Mouse (Mus musculus) left cerebral cortex, adult 9 months (tissue): ENCODE measurements at regions not wholly inside any gene's neighbourhood (a gene's known extent, or its start where the extent isn't known, plus 50 kb on each side); places are given as distances from the start of the nearest gene placed in this dataset.

ENCODE experiments used
- DNase-seq, 2 experiments: peaks; one replicate each; pipeline ENCODE4 v3.0.0; 2022; ENCODE audit warnings: low spot score in 2 of 2

DNA sequence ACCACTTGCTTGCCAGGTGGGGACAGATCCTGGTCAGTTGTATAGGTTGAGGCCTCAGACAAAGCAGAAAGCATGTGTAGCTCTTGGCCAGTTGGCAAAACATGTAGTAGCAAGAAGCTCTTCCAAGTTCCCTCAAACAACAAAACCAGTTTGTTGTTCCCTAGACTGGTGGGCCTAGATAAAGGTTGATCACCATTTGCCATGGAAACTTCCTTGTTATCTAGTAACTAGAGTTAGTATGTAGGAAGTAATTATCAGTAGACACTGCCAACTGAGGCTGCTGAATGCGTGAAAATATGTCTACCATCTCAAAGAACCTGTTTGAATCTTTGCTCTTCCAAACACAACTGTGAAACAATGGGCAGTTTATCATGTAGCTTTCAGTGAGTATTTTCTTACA, 1098.7 kb downstream of the Pcdh18 start:
- no peak for DNase-seq

DNA sequence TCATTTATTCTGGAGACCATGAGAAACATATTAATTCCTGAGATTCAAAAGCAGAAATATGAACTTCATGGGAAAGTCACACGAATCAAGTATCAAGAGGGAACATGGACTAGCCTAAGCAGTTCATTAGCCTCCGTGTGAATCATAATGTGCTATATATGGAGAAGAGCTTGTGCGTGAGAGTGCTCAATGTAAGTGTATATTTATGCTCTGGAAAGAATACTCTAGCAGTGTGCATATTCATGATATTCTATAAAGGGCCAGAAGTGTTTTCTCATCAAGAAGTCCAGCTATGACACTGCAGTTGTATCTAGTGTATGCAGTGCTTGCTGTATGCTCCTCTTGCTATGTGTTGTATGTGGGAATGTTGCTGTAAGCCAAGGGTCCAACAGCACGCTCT, 1102.0 kb downstream of the Pcdh18 start:
- DNase-seq = no peak

DNA sequence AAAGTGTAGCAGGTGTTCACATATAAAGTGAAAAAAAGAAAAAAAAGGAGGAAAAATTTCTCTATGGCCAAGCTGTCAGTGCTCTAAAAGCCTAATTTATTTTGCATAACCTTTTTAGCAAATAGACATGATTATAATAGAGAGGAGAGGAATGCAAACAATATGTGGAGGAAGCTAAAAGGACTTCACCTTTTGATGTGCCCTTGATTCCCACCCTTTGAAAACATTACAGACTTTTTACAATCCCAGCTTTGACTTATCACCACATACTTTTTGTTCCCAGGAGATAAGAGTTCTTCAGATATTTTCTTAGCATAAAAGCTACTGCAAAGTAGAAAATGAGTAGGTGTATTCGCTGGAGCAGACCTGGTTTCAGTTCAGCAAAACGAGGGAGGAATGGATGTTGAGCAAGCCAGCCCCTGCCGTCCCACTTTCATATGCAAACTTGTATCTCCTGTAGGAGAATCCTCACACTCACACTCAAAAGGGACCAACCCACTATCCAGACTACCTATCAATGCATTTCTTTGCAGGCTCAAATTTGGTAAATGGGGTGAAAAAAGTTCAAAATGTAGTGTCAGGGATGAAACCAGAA, 1125.1 kb downstream of the Pcdh18 start:
- DNase-seq = peak in 1 of 2 experiments; percentile 4

DNA sequence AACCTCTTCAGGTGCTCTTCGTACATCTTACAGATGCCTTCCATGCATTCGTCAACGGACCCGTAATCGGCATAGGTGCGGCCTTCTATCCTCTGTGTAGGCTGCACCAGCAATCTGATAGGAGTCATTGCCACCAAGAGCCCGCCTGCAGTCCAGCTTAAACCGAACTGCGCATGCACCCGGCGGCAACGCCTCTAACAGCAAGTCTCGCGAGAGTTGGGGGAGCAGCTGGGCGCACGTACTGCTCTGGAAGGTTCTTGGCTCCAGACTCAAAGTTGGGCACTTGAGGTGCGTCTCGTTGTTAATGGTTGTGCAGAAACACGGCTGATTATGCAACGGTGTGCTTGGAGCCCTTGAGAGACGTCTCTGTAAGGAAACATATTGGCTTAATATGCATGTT, 1148.2 kb downstream of the Pcdh18 start:
- DNase-seq = no peak

DNA sequence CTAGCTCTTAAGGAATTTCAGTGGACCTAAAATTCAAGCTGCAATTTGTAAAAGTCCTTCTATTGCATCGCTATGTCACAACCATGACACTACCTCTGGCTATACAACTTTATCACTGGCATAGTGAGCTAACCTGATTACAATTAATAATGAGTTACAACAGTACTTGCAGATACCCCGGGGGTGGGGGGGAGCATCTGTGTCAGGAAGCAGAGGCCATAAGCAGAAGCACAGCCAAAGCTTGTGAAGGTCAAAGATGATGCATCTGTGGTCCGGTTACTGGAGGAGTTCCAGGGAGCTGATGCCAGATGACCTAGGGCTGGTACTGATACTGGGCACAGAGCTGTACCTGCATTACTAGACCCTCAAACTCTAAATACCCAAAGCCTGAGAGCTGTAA, 1152.3 kb downstream of the Pcdh18 start:
- DNase-seq = no peak

DNA sequence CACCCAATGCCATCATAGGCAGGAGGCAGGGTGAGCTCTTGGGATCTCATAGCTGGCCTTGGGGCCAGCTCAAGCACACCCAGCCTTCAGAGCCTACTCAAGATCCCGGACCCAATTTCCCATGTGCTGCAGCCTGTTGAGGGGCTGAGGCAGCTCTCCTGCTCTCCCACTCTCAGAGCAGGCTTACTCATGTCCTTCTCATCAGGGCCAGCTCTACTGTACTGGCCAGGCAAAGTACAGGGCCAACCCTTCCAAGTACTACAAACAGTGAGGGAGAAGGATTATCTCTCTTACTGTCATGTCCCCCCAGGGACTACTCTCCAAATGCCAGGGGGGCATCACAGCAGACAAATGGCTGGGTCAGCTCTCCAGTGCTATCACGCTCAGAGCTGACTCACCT, 1169.8 kb downstream of the Pcdh18 start:
- DNase-seq = no peak

DNA sequence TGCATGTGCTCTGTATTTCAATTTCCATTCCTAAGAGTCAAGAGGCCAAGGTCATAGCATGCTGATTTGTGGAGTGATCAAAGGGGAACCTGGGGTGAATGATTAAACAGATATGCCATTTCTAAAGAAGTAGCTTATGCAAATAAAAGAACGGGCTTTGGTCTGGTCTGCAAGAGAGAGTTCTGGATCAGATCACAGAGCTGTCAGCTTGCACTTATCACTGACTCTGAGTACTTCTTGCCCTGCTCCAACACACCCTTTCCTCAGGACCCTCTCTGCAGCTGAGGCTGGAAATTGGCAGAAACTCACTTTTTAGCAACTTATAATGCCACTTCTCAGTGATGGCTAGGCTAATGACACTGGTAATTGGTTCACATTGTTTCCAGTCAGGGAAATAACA, 1171.0 kb downstream of the Pcdh18 start:
- DNase-seq = no peak

DNA sequence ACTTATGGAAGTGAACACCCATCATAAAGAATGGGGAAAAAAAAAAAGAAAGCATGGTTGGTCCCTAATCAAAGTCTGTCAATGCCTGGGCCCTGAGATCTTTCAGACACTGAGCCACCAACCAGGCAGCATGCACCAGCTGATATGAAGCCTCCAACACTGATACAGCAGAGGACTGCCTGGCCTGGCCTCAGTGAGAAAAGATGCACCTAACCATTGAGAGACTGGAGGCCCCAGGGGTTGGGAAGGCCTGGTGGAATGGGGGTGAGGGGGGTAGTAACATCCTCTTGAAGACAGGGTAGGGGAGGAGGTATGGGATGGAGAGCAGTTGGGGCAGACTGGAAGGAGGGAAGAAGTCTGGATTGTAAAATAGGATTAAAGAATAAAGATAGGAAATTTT, 1172.8 kb downstream of the Pcdh18 start:
- DNase-seq = no peak

DNA sequence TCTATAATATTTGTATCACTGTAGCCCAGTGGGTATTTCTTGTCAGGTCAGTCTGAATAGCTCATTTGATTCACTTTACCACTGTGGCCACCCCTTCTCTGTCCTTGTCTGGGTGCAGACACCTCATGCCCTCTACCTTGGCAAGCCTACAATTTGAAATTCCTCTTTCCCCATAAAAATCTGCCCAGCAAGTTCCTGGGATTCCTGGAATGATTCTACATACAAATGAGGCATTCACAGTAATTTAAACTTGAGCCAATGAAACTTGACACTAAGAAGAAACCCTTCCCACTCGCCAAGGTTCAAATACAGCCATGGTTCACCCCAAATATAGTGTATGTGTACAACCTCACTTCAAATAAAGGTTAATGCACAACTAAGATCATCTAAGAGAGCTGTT, 1174.6 kb downstream of the Pcdh18 start:
- no peak for DNase-seq

DNA sequence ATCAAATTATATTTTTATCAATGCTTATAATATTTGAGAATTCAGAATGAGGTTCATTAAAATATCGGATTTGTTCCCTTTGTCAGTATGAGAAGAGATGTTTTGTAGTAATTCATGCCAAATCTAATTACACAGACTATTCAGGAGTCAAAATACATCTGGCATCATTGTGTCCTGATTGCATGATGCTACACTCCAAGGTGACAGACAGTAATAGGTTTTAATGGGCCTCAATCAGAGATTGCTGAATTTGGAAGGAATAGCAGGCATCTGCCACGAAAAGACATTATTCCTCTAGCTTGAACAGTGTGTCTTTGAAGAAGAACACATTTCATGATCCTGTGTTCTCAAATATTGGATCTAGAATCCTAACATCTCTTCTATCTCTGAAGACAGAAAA, 1177.2 kb downstream of the Pcdh18 start:
- no peak for DNase-seq

DNA sequence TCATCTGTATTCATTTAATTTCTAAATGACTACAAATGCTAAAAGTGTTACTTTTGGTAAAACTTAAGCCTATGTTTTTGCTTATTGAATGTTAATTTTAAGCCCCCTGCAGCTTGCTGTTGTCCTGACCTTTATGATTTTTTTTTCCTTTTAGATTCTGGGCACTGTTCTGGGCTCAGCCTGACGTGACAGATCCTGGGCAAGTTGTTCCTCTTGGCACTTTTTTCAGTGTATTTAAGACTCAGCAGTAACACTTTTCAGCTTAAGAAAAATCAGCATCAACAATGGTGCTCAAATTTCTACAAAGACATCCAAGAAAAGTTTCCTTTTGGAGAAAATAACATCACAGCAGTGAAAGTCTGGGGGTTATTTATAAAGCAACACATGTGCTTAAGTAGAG, 1177.9 kb downstream of the Pcdh18 start:
- DNase-seq = peak in 1 of 2 experiments; percentile 4

- no peak for DNase-seq
Measured at GRCm38 (mm10) chr3:48546669-48547068, 1210.5 kb downstream of the Pcdh18 start.

GRCm38 (mm10) chr3:48515009-48515408, 1242.1 kb downstream of the Pcdh18 start:
- DNase-seq = no peak

DNA sequence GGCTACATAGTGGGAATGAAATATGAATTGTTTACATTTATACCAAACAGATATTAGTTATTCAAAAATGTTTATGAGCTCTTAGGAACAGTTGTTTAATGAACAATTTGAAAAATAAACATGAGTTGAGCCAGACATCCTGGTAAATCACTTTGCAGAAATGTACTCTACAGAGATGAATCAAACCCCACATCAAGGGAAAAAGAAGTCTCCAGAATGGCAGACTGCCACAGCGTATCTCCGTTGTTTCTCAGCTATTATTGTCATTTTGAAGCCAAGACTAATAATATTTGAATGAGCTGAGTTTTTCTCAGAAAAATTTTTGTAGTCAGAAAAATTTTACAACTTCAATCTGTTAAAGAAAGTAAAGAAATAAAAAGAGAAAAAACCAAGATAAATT, 1253.1 kb downstream of the Pcdh18 start:
- DNase-seq = no peak

- no peak for DNase-seq
Measured at GRCm38 (mm10) chr3:48464679-48465078, 1292.4 kb downstream of the Pcdh18 start.

- no peak for DNase-seq
Measured at GRCm38 (mm10) chr3:48441938-48442337, 1315.2 kb downstream of the Pcdh18 start.

- no peak for DNase-seq
Measured at GRCm38 (mm10) chr3:48429406-48430033, 1327.6 kb downstream of the Pcdh18 start.

DNA sequence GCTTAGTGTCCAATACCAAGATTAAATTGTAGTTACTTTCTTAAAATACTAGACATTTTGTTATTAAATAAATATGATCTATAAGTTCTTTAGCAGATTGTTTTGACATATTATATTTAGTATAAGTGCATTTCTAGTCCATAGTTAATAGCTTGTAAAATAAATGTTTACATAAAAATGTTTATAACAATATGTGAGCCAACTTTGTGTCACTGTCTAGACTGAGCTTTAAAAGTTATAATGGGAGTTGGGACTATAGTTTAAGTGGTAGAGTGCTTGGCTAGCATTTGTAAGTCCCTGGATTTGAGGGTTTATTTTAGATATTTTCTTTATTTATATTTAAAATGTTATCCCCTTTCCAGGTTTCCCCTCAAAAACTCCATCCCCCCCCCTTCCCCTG, 1367.3 kb downstream of the Pcdh18 start:
- no peak for DNase-seq
